Mouse (Mus musculus): ENCODE measurements around the gene Dctn5.

GRCm38 (mm10) chr7:122167203-122167602 is 34.4 kb downstream of the Dctn5 start:
- no peak for TF ChIP-seq POLR2A (IDR thresholded peaks at IDR 0.05; ENCODE audit: insufficient read length, low read depth)
- no peak for TF ChIP-seq POLR2AphosphoS2 (IDR thresholded peaks at IDR 0.05; ENCODE audit: insufficient read length, low read depth)
- no peak for TF ChIP-seq REST (IDR thresholded peaks at IDR 0.05; ENCODE audit: insufficient read depth, insufficient read length)
- TF ChIP-seq MAX (IDR thresholded peaks at IDR 0.05; ENCODE audit: low read depth) = no peak
- TF ChIP-seq USF1 (IDR thresholded peaks at IDR 0.05; ENCODE audit: low read depth) = no peak
- peak; percentile 78 for TF ChIP-seq TCF12 (IDR thresholded peaks at IDR 0.05; ENCODE audit: insufficient read depth, poor library complexity, severe bottlenecking)
- TF ChIP-seq CEBPB (IDR thresholded peaks at IDR 0.05; ENCODE audit: insufficient read depth, poor library complexity, severe bottlenecking) = no peak
- TF ChIP-seq TCF3 (IDR thresholded peaks at IDR 0.05; ENCODE audit: insufficient read length, low read depth) = peak; percentile 60
- TF ChIP-seq MYOG (IDR thresholded peaks at IDR 0.05; ENCODE audit: control insufficient read depth in 1 of 3, insufficient read depth in 1 of 3, insufficient read length in 2 of 3, low read depth in 2 of 3) = peak in 1 of 3 experiments; percentile 73
- TF ChIP-seq E2F4 (IDR thresholded peaks at IDR 0.05; ENCODE audit: insufficient read depth) = no peak
- TF ChIP-seq MYOD1 (IDR thresholded peaks at IDR 0.05; ENCODE audit: control insufficient read depth in 1 of 3, insufficient read length in 2 of 3, low read depth in 2 of 3) = peak; percentile 92 to 100 (median 98)

Data from myocyte (in vitro differentiated cells).